Comparison of ENCODE assay signal across 15 mouse cellular contexts in the genomic region with DNA sequence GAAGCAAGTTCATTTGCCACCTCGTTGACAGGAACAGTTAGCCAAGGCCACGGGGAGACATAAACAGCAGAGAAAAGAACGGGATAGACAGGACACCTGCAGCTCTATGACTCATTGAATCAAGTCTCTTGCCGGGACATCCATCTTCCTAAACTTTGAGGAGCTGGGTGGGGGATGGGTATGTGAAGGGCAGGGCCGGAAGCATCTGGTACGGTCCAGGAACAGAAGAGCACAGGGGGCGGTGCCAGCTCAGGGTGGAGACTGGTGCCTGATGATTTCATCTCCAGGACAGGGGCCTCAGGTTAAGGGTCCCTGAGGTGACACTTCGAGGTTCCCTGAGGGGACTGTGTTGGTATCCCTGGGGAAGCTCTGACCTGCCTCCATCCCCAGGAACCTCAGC. TPM values are rescaled to one million over a fixed set of nuclear protein-coding genes. Genes with fewer than 3 reads are reported as not detected.
A peak's percentile ranks its signal among the peaks of the same experiment; 100 is the strongest.
DNase-seq lines count a peak whose midpoint lies in the region; ATAC-seq and TF ChIP-seq lines count a peak whose summit lies in the region.
"Had no signal": no experiment of that assay in that cellular context is flagged by ENCODE, and none has a peak within 500 bp of the region (broad histone marks: within the 10 kb centered on the region; RNA-seq: fewer than 3 reads in every experiment).

No protein-coding gene starts in this region.

- no peak for ATAC-seq in kidney, embryonic 15.5 days (replicated peaks; ENCODE audit: low FRiP score)
- ATAC-seq in limb, embryonic 12.5 days (ENCODE audit: insufficient number of reproducible peaks, insufficient read depth, low FRiP score, low TSS enrichment, low read depth): no peak

- WGBS in kidney, embryonic 15.5 days: 32% methylated on average over 8 of the region's 8 CpGs
- WGBS in limb, embryonic 12.5 days: 32% methylated on average over 8 of the region's 8 CpGs

- TF ChIP-seq CTCF in E14TG2a.4 (conservative IDR thresholded peaks at IDR 0.05; ENCODE audit: low read length): no peak
- TF ChIP-seq CTCF in gastrocnemius, adult 2 months (IDR thresholded peaks at IDR 0.05): no peak

- no peak overlapping the region for H3K27ac ChIP-seq in kidney, embryonic 15.5 days
- H3K27ac ChIP-seq in limb, embryonic 12.5 days: no peak overlapping the region
- H3K27ac ChIP-seq in gastrocnemius, adult 2 months: no peak overlapping the region
- H3K27ac ChIP-seq: embryonic facial prominence, embryonic 13.5 days; hindbrain, embryonic 12.5 days; macrophage had no signal

- no peaks in the 10 kb centered on the region for H3K36me3 ChIP-seq in kidney, embryonic 15.5 days
- peaks cover 37% of the 10 kb centered on the region for H3K36me3 ChIP-seq in E14TG2a.4 (ENCODE audit: insufficient read depth, low read length)
- H3K36me3 ChIP-seq in limb, embryonic 12.5 days: no peaks in the 10 kb centered on the region
- no peaks in the 10 kb centered on the region for H3K36me3 ChIP-seq in splenic B cell, adult 2 months (ENCODE audit: control insufficient read depth, insufficient read depth, low read length, poor library complexity, severe bottlenecking)
- H3K36me3 ChIP-seq: hindbrain, embryonic 12.5 days had no signal

- H3K4me1 ChIP-seq in kidney, embryonic 15.5 days: peaks cover 23% of the 10 kb centered on the region
- H3K4me1 ChIP-seq in E14TG2a.4 (replicated peaks; ENCODE audit: low read depth, low read length): peaks cover 68% of the 10 kb centered on the region
- H3K4me1 ChIP-seq in limb, embryonic 12.5 days (replicated peaks): peaks cover 16% of the 10 kb centered on the region

- H3K9me3 ChIP-seq in kidney, embryonic 15.5 days (replicated peaks): no peaks in the 10 kb centered on the region
- no peaks in the 10 kb centered on the region for H3K9me3 ChIP-seq in E14TG2a.4 (ENCODE audit: low read length)
- no peaks in the 10 kb centered on the region for H3K9me3 ChIP-seq in limb, embryonic 12.5 days
- H3K9me3 ChIP-seq: embryonic facial prominence, embryonic 13.5 days; G1E; hindbrain, embryonic 12.5 days had no signal

- H3K4me3 ChIP-seq in kidney, embryonic 15.5 days (replicated peaks): no peak overlapping the region
- H3K4me3 ChIP-seq in E14TG2a.4 (replicated peaks; ENCODE audit: low read length): peak overlapping the region; percentile 71
- 0 out of 2 replicates have a peak overlapping the region, but pooled peaks have one; percentile 16 for H3K4me3 ChIP-seq in limb, embryonic 12.5 days (replicated peaks)
- no peak overlapping the region for H3K4me3 ChIP-seq in gastrocnemius, adult 2 months

- H3K4me2 ChIP-seq in kidney, embryonic 15.5 days: peak overlapping the region; percentile 38; the same call in 1 of the 2 replicates
- H3K4me2 ChIP-seq in limb, embryonic 12.5 days: peak overlapping the region; percentile 43; the same call in 1 of the 2 replicates

- intact Hi-C loops in gastrocnemius, adult 2 months (cut with DNase I): no loop called here

- H3K9ac ChIP-seq in kidney, embryonic 15.5 days: no peak overlapping the region
- H3K9ac ChIP-seq in limb, embryonic 12.5 days (replicated peaks): no peak overlapping the region

- DNase-seq in kidney, postnatal 25 days: no peak
- peak; percentile 48 for DNase-seq in splenic B cell, adult 2 months (ENCODE audit: low read depth, low spot score)
- DNase-seq in layer of hippocampus, adult 11-12 months (ENCODE audit: low spot score): no peak
- DNase-seq in ovary, postnatal 36 days (ENCODE audit: low spot score): no peak
- no peak for DNase-seq in gastrocnemius, adult 2 months
- DNase-seq: gastrocnemius, postnatal 10 days; layer of hippocampus, adult 9-11 months had no signal

- peaks cover 40% of the 10 kb centered on the region for H3K27me3 ChIP-seq in kidney, embryonic 15.5 days
- H3K27me3 ChIP-seq in E14TG2a.4 (ENCODE audit: insufficient read depth, low read length): peaks cover 27% of the 10 kb centered on the region
- H3K27me3 ChIP-seq in limb, embryonic 12.5 days: peaks cover 59% of the 10 kb centered on the region
- no peaks in the 10 kb centered on the region for H3K27me3 ChIP-seq in splenic B cell, adult 2 months (ENCODE audit: control insufficient read depth, insufficient read depth, low read length, poor library complexity, severe bottlenecking)

RNA-seq across cellular contexts. Expression of gene Pkp3, which starts 9.9 kb away (rescaled TPM):
- polyA plus RNA-seq in kidney, embryonic 15.5 days (2015; fragmentation: Nextera tagmentation; extraction: Ambion mirVana): 7.8 and 7.9 TPM in 2 replicates
- polyA plus RNA-seq in limb, embryonic 12.5 days (2016; fragmentation: Nextera tagmentation; extraction: Ambion mirVana): 14.6 and 14.9 TPM in 2 replicates
- total RNA-seq in gastrocnemius, adult 2 months (2021): not detected
- total RNA-seq: G1E; gastrocnemius, postnatal 10 days had no signal
- polyA plus RNA-seq: G1E, macrophage had no signal

RNA-seq across cellular contexts. Expression of gene Sigirr, which starts 12.5 kb away (rescaled TPM):
- 20.8 and 24.7 TPM in 2 replicates for polyA plus RNA-seq in kidney, embryonic 15.5 days (2015; fragmentation: Nextera tagmentation; extraction: Ambion mirVana)
- 2.2 and 2.5 TPM in 2 replicates for polyA plus RNA-seq in limb, embryonic 12.5 days (2016; fragmentation: Nextera tagmentation; extraction: Ambion mirVana)
- total RNA-seq in gastrocnemius, adult 2 months (2021): 1 to 10 TPM; 1.7 TPM

RNA-seq across cellular contexts. Expression of gene B4galnt4, which starts 27.0 kb away (rescaled TPM):
- polyA plus RNA-seq in kidney, embryonic 15.5 days (2015; fragmentation: Nextera tagmentation; extraction: Ambion mirVana): 12.4 and 15.4 TPM in 2 replicates
- polyA plus RNA-seq in limb, embryonic 12.5 days (2016; fragmentation: Nextera tagmentation; extraction: Ambion mirVana): 37.3 and 40.1 TPM in 2 replicates
- under 1 TPM; 0.17 to 0.18 TPM for total RNA-seq in gastrocnemius, adult 2 months (2021)
- total RNA-seq: G1E; neutrophil, adult 5-6 weeks had no signal
- polyA plus RNA-seq: G1E, macrophage had no signal

RNA-seq across cellular contexts. Expression of gene Ano9, which starts 29.7 kb away (rescaled TPM):
- 6.0 TPM in 2 replicates for polyA plus RNA-seq in kidney, embryonic 15.5 days (2015; fragmentation: Nextera tagmentation; extraction: Ambion mirVana)
- polyA plus RNA-seq in limb, embryonic 12.5 days (2016; fragmentation: Nextera tagmentation; extraction: Ambion mirVana): 1.6 and 2.0 TPM in 2 replicates
- total RNA-seq in gastrocnemius, adult 2 months (2021): not detected
- total RNA-seq: gastrocnemius, postnatal 10 days; neutrophil, adult 5-6 weeks had no signal
- polyA plus RNA-seq: G1E, macrophage had no signal

RNA-seq across cellular contexts. Expression of gene Ptdss2, which starts 34.3 kb away (rescaled TPM):
- polyA plus RNA-seq in kidney, embryonic 15.5 days (2015; fragmentation: Nextera tagmentation; extraction: Ambion mirVana): 79.9 and 83.4 TPM in 2 replicates
- 76.0 and 76.7 TPM in 2 replicates for polyA plus RNA-seq in limb, embryonic 12.5 days (2016; fragmentation: Nextera tagmentation; extraction: Ambion mirVana)
- total RNA-seq in gastrocnemius, adult 2 months (2021): 10 to 100 TPM; 19.5 to 20.5 TPM

Comparison
In these comparisons a context has a peak if more than half of its experiments do, and no peak if none do; other contexts are left out.
1. H3K4me3 ChIP-seq: peak in E14TG2a.4 (single experiment) and limb, embryonic 12.5 days (single experiment); none in kidney, embryonic 15.5 days (single experiment) and gastrocnemius, adult 2 months (single experiment).